Mouse (Mus musculus): Measurements from ENCODE around the gene Dop1a.

Dop1a gene

GRCm38 (mm10) chr9:86466990-86467870 lies at the start of gene Dop1a:
TSS of gene Dop1a (plus strand) at chr9:86467154.
- DNase-seq (ENCODE audit: low read depth): peak; percentile 71

- DNase-seq (ENCODE audit: low read depth): no peak
These were observed 49.0 kb upstream of the Dop1a start for GRCm38 (mm10) chr9:86417971-86418370.

- no peak for DNase-seq (ENCODE audit: low read depth)
These were observed 47.6 kb upstream of the Dop1a start for GRCm38 (mm10) chr9:86419366-86419765.

- DNase-seq (ENCODE audit: low read depth): no peak
These were observed 43.6 kb upstream of the Dop1a start for GRCm38 (mm10) chr9:86423331-86423730.

GRCm38 (mm10) chr9:86435510-86435909 lies 31.4 kb upstream of the Dop1a start:
- DNase-seq (ENCODE audit: low read depth): no peak

GRCm38 (mm10) chr9:86436608-86437007 lies 30.3 kb upstream of the Dop1a start:
- no peak for DNase-seq (ENCODE audit: low read depth)

GRCm38 (mm10) chr9:86438337-86439009 lies 28.5 kb upstream of the Dop1a start:
- DNase-seq (ENCODE audit: low read depth): no peak

- no peak for DNase-seq (ENCODE audit: low read depth)
These were observed 24.7 kb upstream of the Dop1a start for GRCm38 (mm10) chr9:86442248-86442647.

- DNase-seq (ENCODE audit: low read depth): no peak
These were observed 20.1 kb upstream of the Dop1a start for GRCm38 (mm10) chr9:86446847-86447246.

GRCm38 (mm10) chr9:86447431-86447830 lies 19.5 kb upstream of the Dop1a start:
- no peak for DNase-seq (ENCODE audit: low read depth)

- peak; percentile 58 for DNase-seq (ENCODE audit: low read depth)
These were observed 17.4 kb upstream of the Dop1a start for GRCm38 (mm10) chr9:86449581-86449980.

GRCm38 (mm10) chr9:86451094-86451493 lies 15.9 kb upstream of the Dop1a start:
- DNase-seq (ENCODE audit: low read depth): no peak

- no peak for DNase-seq (ENCODE audit: low read depth)
These were observed 15.3 kb upstream of the Dop1a start for GRCm38 (mm10) chr9:86451617-86452016.

- DNase-seq (ENCODE audit: low read depth): no peak
These were observed 13.3 kb upstream of the Dop1a start for GRCm38 (mm10) chr9:86453626-86454025.

- peak; percentile 61 for DNase-seq (ENCODE audit: low read depth)
These were observed 2.5 kb upstream of the Dop1a start, which contains the start of gene Ube2cbp for GRCm38 (mm10) chr9:86464151-86465105. TSS of gene Ube2cbp (minus strand) at chr9:86464950.

- DNase-seq (ENCODE audit: low read depth): no peak
These were observed 9.0 kb downstream of the Dop1a start for GRCm38 (mm10) chr9:86475956-86476355.

GRCm38 (mm10) chr9:86476763-86477162 lies 9.8 kb downstream of the Dop1a start:
- no peak for DNase-seq (ENCODE audit: low read depth)

GRCm38 (mm10) chr9:86478414-86479093 lies 11.6 kb downstream of the Dop1a start:
- DNase-seq (ENCODE audit: low read depth): no peak

- DNase-seq (ENCODE audit: low read depth): no peak
These were observed 15.3 kb downstream of the Dop1a start for GRCm38 (mm10) chr9:86482236-86482635.

- DNase-seq (ENCODE audit: low read depth): no peak
These were observed 24.8 kb downstream of the Dop1a start for GRCm38 (mm10) chr9:86491740-86492139.

- no peak for DNase-seq (ENCODE audit: low read depth)
These were observed 29.3 kb downstream of the Dop1a start for GRCm38 (mm10) chr9:86496261-86496660.

Data from c-Kit-positive CD71-positive TER-119-negative erythroid progenitor cells, embryonic 14.5 days (primary cell).